Mouse (Mus musculus) G1E (cell line): ENCODE results near the gene Syt11. TPM values are rescaled to one million over a fixed set of nuclear protein-coding genes. Genes with fewer than 3 reads are reported as not detected.

Source experiments
- ATAC-seq: 2 replicates; pipeline ENCODE4 v1.8.0; 2016; ENCODE audit warnings: mild to moderate bottlenecking; ENCODE audit not compliant: insufficient number of reproducible peaks, poor library complexity, low FRiP score, severe bottlenecking; ENCODE audit errors: extremely low read depth
- DNase-seq: peaks from one replicate; pipeline ENCODE4 v3.0.0; 2012; ENCODE audit warnings: low spot score
- H3K27me3 ChIP-seq: 2 replicates; pipeline ENCODE4 v1.6.1; 2012; ENCODE audit warnings: mild to moderate bottlenecking, low read length, inconsistent platforms; ENCODE audit not compliant: insufficient read depth
- H3K36me3 ChIP-seq: replicated peaks from 2 replicates; pipeline ENCODE3; 2012; ENCODE audit warnings: mild to moderate bottlenecking, inconsistent platforms
- H3K4me1 ChIP-seq: 2 replicates; pipeline ENCODE4 v1.6.1; 2012; ENCODE audit warnings: low read depth, low read length, inconsistent platforms, mixed read lengths; ENCODE audit not compliant: insufficient read depth
- H3K4me3 ChIP-seq: 2 replicates; pipeline ENCODE4 v1.5.1; 2012; ENCODE audit warnings: low read depth, mild to moderate bottlenecking, inconsistent platforms, low read length, moderate library complexity, mixed read lengths
- H3K9me3 ChIP-seq: replicated peaks from 2 replicates; pipeline ENCODE4 v1.6.1; 2012; ENCODE audit warnings: inconsistent platforms
- CTCF ChIP-seq: IDR thresholded peaks from 2 replicates; pipeline ENCODE4 v1.5.1; 2012; ENCODE audit warnings: low read depth, low read length, inconsistent platforms, mixed read lengths
- GATA1 ChIP-seq: IDR thresholded peaks from 2 replicates; pipeline ENCODE4 v1.6.1; 2012; ENCODE audit warnings: borderline replicate concordance, low read length, inconsistent platforms, mixed read lengths
- GATA2 ChIP-seq: IDR thresholded peaks from 2 replicates; pipeline ENCODE4 v1.6.1; 2012; ENCODE audit warnings: low read depth, low read length, inconsistent platforms, borderline replicate concordance
- POLR2AphosphoS5 ChIP-seq: IDR thresholded peaks from 2 replicates; pipeline ENCODE4 v1.6.1; 2012; ENCODE audit warnings: low read depth, low read length, inconsistent platforms; ENCODE audit not compliant: insufficient replicate concordance
- TAL1 ChIP-seq: conservative IDR thresholded peaks from 2 replicates; pipeline ENCODE4 v1.6.1; 2012; ENCODE audit warnings: low read depth, low read length, inconsistent platforms, mixed read lengths
- polyA plus RNA-seq: library from polyadenylated mRNA; stranded (reverse); fragments of >175 nt; gene quantifications from 2 replicates; pipeline ENCODE4 v1.2.3, GENCODE M21; 2012
- total RNA-seq, 2 experiments: library from RNA; stranded (forward) in 1 of 2; stranded (reverse) in 1 of 2; fragments of 200-1000 nt in 1 of 2; fragments of >200 nt in 1 of 2; fragmentation: Nextera tagmentation in 1 of 2; gene quantifications; 2 replicates each; pipeline ENCODE4 v1.2.3; 2014 to 2017

The Syt11 gene
- total and polyA plus RNA-seq, 3 experiments = 0.11 to 3.1 (median 0.82) TPM

DNA sequence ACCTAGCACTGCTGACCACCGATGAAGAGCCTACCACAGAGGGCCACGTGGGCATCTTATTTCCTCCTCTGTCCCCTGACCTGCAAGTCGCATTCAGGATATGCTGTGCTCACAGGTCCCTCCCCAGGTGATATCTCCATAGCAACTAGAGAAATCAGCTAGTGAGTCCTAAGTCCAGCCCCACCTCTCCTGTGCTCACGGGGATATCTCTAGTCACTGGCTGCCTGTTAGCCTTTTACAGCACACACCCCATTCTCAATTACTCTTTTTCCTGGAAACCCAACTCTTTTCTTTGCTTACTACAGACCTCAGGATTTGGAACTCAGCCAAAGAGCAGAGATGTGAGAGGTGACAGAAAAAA, 28.1 kb downstream of the Syt11 start:
- Histone ChIP-seq H3K27me3 (peaks cover 6% of the 10 kb centered on the region; the same call in 1 of the 2 replicates), H3K4me3 (no peak overlapping the region), H3K4me1 (peaks cover 23% of the 10 kb centered on the region), H3K36me3 (no peaks in the 10 kb centered on the region), H3K9me3 (no peaks in the 10 kb centered on the region)
- ATAC-seq (no peak), DNase-seq (no peak)
- TF ChIP-seq TAL1 = no peak
- TF ChIP-seq GATA1 = no peak
- no peak for TF ChIP-seq CTCF
- no peak for TF ChIP-seq GATA2
- no peak for TF ChIP-seq POLR2AphosphoS5

- H3K4me3 ChIP-seq = no peak overlapping the region; the same call in 1 of the 2 replicates
- peaks cover 5% of the 10 kb centered on the region; the same call in 1 of the 2 replicates for H3K27me3 ChIP-seq
- no peaks in the 10 kb centered on the region for H3K36me3 ChIP-seq
- no peaks in the 10 kb centered on the region for H3K9me3 ChIP-seq
- no peak for TF ChIP-seq GATA1
- no peak for TF ChIP-seq TAL1
- no peak for TF ChIP-seq GATA2
- TF ChIP-seq CTCF = no peak
- TF ChIP-seq POLR2AphosphoS5 = no peak
- H3K4me1 ChIP-seq = peaks cover 23% of the 10 kb centered on the region
- no peak for ATAC-seq
- no peak for DNase-seq
Observed at GRCm38 (mm10) chr3:88746139-88746870, 28.7 kb downstream of the Syt11 start.

DNA sequence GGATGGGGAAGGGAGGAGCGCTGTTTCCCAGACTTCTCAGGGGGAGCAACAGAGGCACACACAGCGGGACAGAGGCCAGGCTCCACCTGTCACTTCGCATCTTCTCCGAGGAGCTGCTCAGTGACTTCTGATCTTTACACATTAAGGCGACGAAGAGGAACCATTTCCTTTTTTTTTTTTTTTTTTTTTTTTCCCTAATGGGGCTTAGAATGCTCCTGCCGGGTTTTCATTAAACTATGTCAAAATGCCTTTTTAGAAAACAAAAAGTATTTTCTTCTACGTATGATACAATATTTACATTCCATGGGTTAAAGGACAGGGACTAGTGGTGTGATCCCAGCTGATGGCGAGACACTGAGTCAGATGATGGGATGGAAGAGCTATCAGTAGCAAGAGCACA, 29.4 kb downstream of the Syt11 start:
- Histone ChIP-seq H3K27me3 (peaks cover 5% of the 10 kb centered on the region; the same call in 1 of the 2 replicates), H3K36me3 (no peaks in the 10 kb centered on the region), H3K4me1 (peaks cover 23% of the 10 kb centered on the region), H3K9me3 (no peaks in the 10 kb centered on the region), H3K4me3 (no peak overlapping the region)
- TF ChIP-seq GATA1 = no peak
- TF ChIP-seq GATA2 = no peak
- ATAC-seq (no peak), DNase-seq (no peak)

DNA sequence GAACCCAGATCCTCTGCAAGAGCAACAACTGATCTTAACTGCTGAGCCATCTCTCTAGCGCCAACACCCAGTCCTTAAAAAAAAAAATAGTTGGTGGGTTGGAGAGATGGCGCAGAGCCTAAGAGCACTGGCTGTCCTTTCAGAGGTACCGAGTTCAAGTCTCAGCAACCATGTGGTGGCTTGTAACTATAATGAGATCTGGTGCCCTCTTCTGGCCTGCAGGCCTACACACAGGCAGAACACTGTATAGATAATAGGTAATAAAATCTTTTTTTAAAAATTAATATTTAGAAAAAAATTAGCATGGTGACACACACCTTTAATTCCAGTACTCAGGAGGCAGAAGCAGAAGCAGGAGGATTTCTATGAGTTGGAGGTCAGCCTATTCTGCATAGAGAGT, 34.8 kb downstream of the Syt11 start:
- Histone ChIP-seq H3K36me3 (no peaks in the 10 kb centered on the region), H3K4me1 (peaks cover under 1% of the 10 kb centered on the region), H3K9me3 (no peaks in the 10 kb centered on the region), H3K27me3 (peaks cover 5% of the 10 kb centered on the region; the same call in 1 of the 2 replicates), H3K4me3 (no peak overlapping the region)
- TF ChIP-seq POLR2AphosphoS5 (no peak), GATA2 (no peak), CTCF (no peak), TAL1 (no peak), GATA1 (no peak)
- DNase-seq = no peak
- ATAC-seq = no peak

GRCm38 (mm10) chr3:88738641-88739040, 36.3 kb downstream of the Syt11 start:
- Histone ChIP-seq H3K4me3 (no peak overlapping the region), H3K4me1 (no peaks in the 10 kb centered on the region; the same call in 1 of the 2 replicates), H3K36me3 (no peaks in the 10 kb centered on the region), H3K27me3 (peaks cover 5% of the 10 kb centered on the region; the same call in 1 of the 2 replicates), H3K9me3 (peaks cover 3% of the 10 kb centered on the region; the same call in 1 of the 2 replicates)
- DNase-seq = no peak
- TF ChIP-seq GATA1 (no peak), POLR2AphosphoS5 (no peak), TAL1 (no peak), CTCF (peak; percentile 83), GATA2 (no peak)
- no peak for ATAC-seq

GRCm38 (mm10) chr3:88736556-88736955, 38.4 kb downstream of the Syt11 start:
- TF ChIP-seq CTCF (no peak), POLR2AphosphoS5 (no peak), GATA1 (no peak), TAL1 (no peak), GATA2 (no peak)
- Histone ChIP-seq H3K4me3 (no peak overlapping the region), H3K36me3 (peaks cover 2% of the 10 kb centered on the region), H3K9me3 (peaks cover 3% of the 10 kb centered on the region; the same call in 1 of the 2 replicates), H3K4me1 (no peaks in the 10 kb centered on the region), H3K27me3 (peaks cover 3% of the 10 kb centered on the region; the same call in 1 of the 2 replicates)
- ATAC-seq = no peak
- no peak for DNase-seq

- ATAC-seq = no peak
Observed at GRCm38 (mm10) chr3:88719098-88719497, 55.9 kb downstream of the Syt11 start.

More at GRCm38 (mm10) chr3:88719098-88719497, 55.9 kb downstream of the Syt11 start:
- Histone ChIP-seq H3K27me3 (no peaks in the 10 kb centered on the region), H3K36me3 (peaks cover 53% of the 10 kb centered on the region), H3K4me1 (peaks cover 36% of the 10 kb centered on the region), H3K4me3 (no peak overlapping the region), H3K9me3 (no peaks in the 10 kb centered on the region)
- DNase-seq = no peak
- no peak for TF ChIP-seq TAL1
- TF ChIP-seq GATA2 = no peak
- no peak for TF ChIP-seq GATA1
